Mouse (Mus musculus) v-Abl transformed pro-B cells (cell line): Measurements from ENCODE around the gene Nkx1-1.

ENCODE experiments used
- in situ Hi-C, 2 experiments: fragments of 400-800 bp; cut with MboI; formaldehyde crosslinking; loops; one replicate each; pipeline ENCODE4 v1.15.1; 2025; ENCODE audit not compliant: unreplicated experiment in 2 of 2

Gene Nkx1-1

DNA sequence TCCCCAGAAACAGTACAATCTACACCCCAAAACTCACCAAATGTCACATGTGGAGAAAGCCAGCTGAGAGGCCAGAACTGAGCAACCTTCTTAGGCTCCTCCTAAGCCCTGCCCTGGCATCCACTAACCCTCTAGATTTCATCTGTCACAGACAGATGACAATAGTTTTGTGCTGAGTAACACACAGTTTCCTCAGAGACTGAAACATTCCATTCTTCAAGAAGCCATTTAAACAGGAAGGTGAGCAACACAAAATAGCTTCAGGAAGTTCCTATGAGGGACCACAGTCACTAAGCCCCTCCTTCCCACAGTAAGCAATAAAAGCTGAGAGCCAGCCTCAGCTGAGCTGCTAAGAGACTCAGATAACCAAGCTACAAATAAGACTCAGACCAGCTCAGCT is 6.3 kb downstream of the Nkx1-1 start:
- in situ Hi-C loops = no loop called here

DNA sequence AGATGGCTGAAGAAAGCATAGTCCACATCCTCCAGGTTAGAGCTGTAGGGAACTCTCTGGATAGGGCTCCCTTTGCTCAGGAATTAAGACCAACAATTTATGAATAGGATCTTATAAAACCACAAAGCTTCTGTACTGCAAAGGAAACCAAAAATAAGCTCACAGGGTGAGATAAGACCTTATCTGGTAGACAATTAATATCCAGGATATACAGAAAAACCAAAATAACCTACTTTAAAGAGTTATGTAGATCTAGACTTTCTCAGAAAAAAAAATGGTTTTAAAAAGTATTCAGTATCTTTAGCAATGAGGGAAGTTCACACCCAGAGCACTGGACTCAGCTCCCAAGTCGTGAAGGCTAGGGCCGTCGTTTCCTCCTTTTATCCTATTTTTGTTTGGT is 13.5 kb downstream of the Nkx1-1 start:
- in situ Hi-C loops = loop anchor here in 1 of 2 experiments (25.0 kb wide), 2 partner anchors 542 to 1267 kb away; no protein-coding TSS in a partner anchor

DNA sequence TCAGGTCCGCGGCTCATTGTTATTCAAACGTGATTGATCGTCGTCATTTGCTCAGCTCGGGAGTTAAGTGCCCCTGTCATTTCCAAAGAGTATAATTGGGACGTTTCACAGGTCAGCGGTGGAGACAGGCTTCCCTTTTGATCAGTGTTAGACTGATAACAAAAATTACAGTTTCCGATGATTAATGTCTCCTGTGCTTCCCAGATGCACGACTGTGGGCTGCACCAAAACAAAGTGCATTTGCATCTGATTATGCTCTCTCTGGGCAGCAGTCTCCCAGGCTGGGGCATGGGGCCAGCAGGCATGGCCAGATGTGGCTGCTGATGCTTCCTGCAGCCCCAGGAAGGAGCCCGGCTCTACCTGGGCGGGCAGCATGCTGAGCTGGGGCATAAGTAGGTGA is 33.0 kb downstream of the Nkx1-1 start:
- in situ Hi-C loops = loop anchor here in 1 of 2 experiments (25.0 kb wide), 2 partner anchors 561 to 1286 kb away; no protein-coding TSS in a partner anchor

DNA sequence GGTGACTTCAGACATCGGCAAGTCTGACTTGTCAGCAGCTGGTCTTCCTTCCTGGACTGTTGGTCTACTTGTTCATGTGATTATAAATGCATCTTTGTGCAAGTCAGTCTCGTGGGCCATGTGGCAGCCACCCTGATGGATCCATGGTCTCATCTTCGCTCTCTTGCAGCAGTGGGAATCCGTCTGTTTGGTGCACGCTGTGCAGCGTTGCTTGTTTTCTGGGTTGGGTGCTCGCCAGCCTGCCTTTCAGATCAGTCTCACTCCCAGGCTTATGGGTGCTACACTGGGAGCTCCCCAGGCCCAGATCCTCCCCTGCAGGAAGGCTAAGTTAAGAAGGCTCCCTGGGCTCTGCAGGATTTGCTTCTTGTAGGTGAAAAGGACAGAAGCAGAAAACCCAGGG is 36.9 kb downstream of the Nkx1-1 start:
- in situ Hi-C loops = loop anchor here in 1 of 2 experiments (5.0 to 10.0 kb wide), 2 partner anchors 48 to 100 kb away; no protein-coding TSS in a partner anchor

DNA sequence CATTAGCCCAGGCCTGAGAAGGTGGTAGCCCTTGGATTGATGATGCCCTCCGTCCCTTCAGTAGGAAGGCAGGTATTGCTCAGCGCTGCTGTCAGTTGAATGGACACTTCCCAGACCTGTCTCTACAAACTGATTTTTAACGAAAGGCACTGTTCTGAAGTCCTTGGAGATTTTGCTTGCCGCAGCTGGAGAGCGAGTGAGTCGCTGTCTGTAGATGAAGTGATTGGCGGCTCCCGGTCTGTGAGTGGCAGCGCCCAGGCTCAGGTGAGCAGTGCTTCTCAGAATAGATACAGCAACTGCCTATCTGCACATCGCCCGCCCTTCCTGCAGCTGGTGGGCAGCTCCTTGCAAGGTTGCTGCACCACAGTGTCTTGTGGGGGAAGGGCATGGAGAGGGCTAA is 38.1 kb downstream of the Nkx1-1 start:
- in situ Hi-C loops = loop anchor here in 1 of 2 experiments (5.0 to 10.0 kb wide), 2 partner anchors 49 to 102 kb away; no protein-coding TSS in a partner anchor

DNA sequence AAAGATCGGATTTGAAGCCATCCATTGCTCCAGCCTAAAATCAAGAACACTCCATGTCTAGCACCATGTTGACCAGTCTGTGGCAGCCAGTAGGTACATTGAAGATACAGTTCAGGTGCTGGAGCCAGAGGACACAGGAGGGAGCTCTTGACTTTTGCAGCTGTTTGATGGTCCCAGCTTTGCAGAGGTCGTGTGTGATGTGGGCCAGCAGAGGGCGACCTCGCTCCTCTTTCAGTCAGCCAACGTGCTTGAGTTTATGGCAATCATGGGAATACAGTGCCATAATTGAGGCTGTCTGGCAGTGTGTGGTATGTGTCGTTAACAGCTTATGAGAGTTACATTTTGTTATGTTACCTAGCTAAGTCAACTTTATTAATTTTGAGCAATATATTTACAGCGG is 40.0 kb downstream of the Nkx1-1 start:
- in situ Hi-C loops = loop anchor here (5.0 to 10.0 kb wide), 4 partner anchors 51 to 193 kb away; no protein-coding TSS in a partner anchor

DNA sequence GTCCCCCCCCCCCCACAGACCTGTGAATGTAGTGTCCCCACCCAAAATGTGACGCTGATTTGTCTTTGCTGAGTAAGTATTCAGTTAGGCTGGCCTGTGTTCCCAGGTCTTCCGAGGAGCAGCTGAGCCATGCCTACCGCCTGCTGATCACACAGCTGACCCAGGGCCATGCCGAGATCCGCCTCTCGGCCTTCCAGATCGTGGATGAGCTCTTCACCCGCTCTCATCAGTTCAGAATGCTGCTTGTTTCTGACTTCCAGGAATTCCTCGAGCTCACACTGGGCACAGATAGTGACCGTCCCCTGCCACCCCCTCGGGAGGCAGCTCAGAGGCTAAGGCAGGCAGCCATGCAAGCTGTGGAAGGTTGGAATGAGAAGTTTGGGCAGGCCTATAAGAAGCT is 46.2 kb downstream of the Nkx1-1 start:
- in situ Hi-C loops = loop anchor here in 1 of 2 experiments (5.0 kb wide), 1 partner anchor 110 kb away; no protein-coding TSS in a partner anchor
